Mouse (Mus musculus) fat pad, adult 2 months (tissue): ENCODE results near the gene 1810009A15Rik.
A peak's percentile ranks its signal among the peaks of the same experiment; 100 is the strongest.
"Not testable (repeated sequence)": the region's sequence is repeated elsewhere in the genome, so short reads cannot be mapped to it uniquely, and the experiment has no call there.

Source experiments
- DNase-seq: peaks from one replicate; pipeline ENCODE4 v3.0.0-alpha.2; 2011; ENCODE audit warnings: low read depth, low spot score; ENCODE audit errors: extremely low read depth

The 1810009A15Rik gene

DNA sequence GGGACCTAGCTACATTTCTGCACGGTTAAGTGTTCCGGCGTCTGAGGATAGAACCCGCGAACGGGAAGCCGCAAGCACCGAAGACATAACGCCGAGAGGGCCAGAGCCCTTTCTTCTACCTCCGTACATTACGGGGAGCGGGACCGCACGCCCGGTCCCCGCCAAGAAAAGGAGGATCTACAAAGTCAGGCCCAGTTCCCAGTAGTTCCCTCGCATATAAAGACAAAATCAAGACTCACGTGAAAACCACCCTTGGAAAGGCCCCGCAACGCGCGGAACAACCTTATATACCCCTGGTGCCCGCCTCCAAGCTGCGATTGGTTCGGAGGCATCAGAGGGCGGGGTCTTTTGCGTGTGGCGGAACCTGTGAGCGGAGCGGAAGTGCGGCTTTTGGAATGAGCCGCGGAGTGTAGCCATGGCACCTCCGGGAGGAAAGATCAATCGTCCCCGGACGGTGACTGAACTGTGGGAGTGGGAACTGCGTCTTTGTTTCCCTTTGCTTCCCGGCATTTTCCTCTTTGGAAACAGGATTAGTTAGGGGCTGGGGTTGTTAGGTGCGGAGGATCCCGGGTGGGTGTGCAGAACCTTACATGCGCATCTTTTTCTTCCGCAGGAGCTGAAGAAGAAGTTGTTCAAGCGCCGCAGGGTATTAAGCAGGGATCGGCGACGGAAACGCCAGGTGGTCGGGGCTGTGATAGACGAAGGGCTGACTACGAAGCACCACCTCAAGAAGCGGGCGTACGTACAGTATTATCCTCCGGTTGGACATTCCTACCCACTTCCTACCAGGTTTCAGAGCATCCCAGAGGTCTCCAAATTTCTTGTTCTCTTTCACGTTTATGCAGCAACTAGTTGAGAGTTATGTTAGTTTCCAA lies at the start of gene 1810009A15Rik, which contains the start of gene Gm49416:
Gene 1810009A15Rik, plus strand, starts transcription at position 343 of the 875 bp plus-strand sequence.
Gene Gm49416, plus strand, starts transcription at position 416 of the 875 bp plus-strand sequence.
- no peak for DNase-seq

DNA sequence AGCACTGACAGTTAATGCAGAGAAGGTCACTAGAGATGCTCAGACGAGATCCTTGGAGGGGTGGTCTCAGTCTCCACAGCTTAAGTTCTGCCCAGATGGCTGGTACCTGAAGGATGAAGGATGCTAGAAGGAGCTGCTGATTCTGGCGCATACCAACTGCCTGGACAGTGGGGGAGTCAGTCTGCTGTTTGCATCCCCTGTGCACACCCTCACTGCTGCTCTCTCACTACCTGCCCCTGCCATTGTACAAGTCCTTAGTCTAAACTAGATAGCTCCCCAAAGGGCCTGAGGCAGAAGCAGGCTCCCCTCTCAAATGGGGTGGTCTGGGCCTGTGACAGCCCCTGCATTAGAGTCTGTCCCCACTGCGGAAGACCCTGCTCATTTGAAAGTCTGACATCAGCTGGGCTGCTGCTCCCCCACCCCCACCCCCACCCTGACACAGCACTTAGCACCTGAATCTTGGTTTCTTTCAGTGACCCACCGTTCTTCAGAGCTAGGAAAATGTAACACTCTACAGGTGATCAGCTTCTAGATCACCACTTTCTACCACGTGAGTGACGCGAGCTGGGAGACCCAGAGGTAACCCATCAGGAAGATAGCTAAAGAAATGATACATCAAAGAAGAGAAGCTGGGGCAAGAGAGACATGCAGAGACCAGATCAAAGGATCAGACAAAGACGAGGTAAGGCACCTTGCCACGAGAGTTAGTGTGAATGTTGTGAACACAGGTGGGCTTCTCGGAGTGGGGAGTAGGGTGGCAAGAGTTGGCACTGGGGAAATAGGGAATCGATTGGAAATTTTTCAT lies 49.3 kb upstream of the 1810009A15Rik start, which contains the start of gene Gng3:
Gene Gng3, minus strand, starts transcription at position 92 of the 805 bp plus-strand sequence.
- DNase-seq, result no peak

- no peak for DNase-seq
Observed at GRCm38 (mm10) chr19:8839908-8840791, 48.5 kb upstream of the 1810009A15Rik start.

GRCm38 (mm10) chr19:8841012-8841411 lies 47.6 kb upstream of the 1810009A15Rik start:
- DNase-seq, result no peak

DNA sequence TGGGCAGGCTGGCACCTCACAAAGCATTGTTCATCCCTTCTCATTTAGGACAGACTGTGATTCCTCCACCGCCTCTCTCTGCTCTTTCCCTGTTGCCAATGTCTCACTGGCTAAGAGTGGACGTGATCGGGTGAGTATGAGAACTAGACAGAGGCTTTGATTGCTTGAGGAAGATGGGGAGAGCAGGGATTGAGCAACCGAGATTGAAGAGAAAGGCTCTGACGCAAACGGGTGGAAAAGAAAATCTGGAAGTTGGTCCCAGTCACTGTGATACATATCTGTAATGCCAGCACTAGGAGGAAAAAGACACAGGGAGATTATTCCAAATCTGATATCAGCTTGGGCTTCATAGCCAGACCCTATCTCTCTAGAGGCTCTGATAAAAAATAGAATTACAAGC lies 45.7 kb upstream of the 1810009A15Rik start:
- DNase-seq, result no peak

DNA sequence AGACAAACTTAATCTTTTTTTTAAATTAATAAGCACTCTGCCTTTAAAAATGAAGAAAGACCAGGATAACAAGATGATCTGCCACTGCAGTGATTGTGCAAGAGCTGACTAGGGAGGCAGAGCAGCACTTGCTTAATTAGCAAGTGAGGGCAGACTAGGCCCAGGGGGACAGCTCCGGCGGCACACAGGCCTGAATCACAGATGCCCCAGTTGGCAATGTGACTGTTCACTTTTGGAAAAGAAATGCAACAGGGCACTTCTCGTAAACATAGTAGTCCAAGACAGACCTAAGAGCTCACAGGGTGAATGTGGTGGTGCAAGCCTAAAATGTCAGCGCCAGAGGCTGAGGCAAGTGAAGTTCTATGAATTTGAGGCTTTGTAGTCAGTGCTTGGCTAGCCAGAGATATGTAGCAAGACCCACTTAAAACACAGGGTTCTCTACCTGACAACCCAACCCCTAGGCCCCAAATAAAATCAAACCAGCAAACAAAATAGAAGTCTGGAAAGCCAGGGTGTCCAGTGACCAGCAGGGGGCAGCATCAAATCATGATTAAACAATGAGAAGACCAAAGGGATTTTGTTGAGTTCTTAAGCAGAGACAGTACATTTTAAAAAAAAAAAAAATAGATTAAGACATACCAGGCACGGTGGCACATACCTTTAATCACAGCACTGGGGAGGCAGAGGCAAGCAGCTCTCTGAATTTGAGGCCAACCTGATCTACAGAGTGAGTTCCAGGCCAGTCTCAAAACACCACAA lies 44.1 kb upstream of the 1810009A15Rik start:
- DNase-seq, result peak; percentile 98

DNA sequence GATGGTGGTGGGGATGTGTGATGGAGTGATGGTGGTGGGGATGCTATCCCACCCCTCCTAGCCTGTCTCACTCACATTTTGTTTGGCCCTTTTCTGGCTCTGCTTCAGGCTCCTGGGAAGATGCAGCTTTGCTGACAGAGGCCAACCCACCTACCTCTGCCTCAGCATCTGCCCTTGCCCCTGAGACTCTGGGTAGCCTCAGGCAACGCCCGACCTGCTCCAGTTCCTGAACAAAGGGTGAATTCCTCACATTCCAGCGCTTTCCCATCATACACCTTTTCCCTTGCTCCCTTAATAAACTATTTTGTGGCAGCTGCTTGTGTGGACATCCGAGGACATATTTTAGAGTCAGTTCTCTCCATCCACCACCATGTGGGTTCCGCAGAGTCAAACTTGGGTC lies 40.3 kb upstream of the 1810009A15Rik start:
- no peak for DNase-seq

- DNase-seq, result no peak
Observed at GRCm38 (mm10) chr19:8850402-8850901, 38.2 kb upstream of the 1810009A15Rik start, which contains the start of gene Lrrn4cl. TSS of gene Lrrn4cl (plus strand) at chr19:8850768.

- no peak for DNase-seq
Observed at GRCm38 (mm10) chr19:8851639-8852038, 37.0 kb upstream of the 1810009A15Rik start.

- DNase-seq, result no peak
Observed at GRCm38 (mm10) chr19:8852236-8852928, 36.3 kb upstream of the 1810009A15Rik start.

DNA sequence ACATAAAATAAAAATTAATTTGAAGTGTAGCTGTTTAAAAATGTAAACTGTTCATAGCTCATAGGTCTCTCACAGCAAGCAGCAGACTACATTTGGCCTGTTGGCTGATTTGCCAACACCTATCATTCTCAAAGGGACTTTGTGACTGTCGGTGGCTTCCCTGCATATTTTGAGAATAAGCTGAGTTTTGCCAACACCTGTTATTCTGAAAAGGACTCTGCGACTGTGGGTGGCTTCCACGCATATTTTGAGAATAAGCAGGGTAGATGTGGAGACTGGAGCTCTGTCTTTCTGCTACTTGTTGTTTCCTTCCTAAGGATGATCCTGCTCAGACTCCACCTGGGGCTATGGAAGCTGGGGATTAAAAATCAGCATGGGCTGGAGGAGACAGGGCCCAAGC lies 35.5 kb upstream of the 1810009A15Rik start:
- DNase-seq, result no peak

GRCm38 (mm10) chr19:8857689-8858088 lies 31.0 kb upstream of the 1810009A15Rik start:
- no peak for DNase-seq

DNA sequence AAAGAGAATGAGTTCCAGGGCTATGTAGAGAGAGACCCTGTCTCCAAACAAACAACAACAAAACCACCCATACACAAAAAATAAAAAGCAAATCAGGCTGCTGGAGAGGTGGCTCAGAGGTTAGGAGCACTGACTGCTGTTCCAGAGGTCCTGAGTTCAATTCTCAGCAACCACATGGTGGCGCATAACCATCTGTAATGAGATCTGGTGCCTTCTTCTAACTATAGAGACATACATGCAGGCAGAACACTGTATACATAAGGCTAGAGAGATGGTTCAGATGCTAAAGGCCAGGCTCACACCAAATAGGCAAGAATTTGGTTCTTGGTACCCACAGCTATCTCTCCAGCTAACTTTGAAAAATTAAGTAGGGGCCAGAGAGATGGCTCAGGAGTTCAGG lies 29.6 kb upstream of the 1810009A15Rik start:
- no peak for DNase-seq

GRCm38 (mm10) chr19:8864265-8864664 lies 24.4 kb upstream of the 1810009A15Rik start:
- no peak for DNase-seq

- DNase-seq, result not testable (repeated sequence)
Observed at GRCm38 (mm10) chr19:8870381-8870780, 18.3 kb upstream of the 1810009A15Rik start.

DNA sequence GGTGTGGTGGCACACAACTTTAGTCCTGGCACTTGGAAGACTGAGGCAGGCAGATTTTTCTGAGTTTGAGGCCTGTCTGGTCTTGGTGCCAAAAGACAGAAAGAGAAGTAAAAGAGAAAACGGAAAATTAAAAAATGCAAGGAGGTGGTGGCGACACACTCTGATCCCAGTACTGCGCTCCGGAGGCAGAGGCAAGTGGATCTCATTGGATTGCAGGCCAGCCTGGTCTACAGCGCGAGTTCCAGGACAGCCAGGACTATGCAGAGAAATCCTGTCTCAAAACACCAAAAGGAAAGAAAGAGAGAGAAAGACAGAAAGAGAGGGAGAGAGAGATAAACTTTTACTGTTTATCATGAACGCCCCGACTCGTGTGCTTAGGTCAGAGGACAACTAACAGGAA lies 17.8 kb upstream of the 1810009A15Rik start:
- no peak for DNase-seq

GRCm38 (mm10) chr19:8871267-8872186 lies 17.1 kb upstream of the 1810009A15Rik start, which contains the start of gene Ubxn1:
TSS of gene Ubxn1 (plus strand) at chr19:8871496.
- peak; percentile 86 for DNase-seq

GRCm38 (mm10) chr19:8872266-8872840 lies 16.3 kb upstream of the 1810009A15Rik start:
- no peak for DNase-seq
